Comparison of ENCODE assay signal across 24 mouse cellular contexts in genomic region chr5:53239831-53240440, GRCm38 (mm10). TPM values are rescaled to one million over a fixed set of nuclear protein-coding genes. Genes with fewer than 3 reads are reported as not detected.
DNase-seq lines count a peak whose midpoint lies in the region; ATAC-seq lines count a peak whose summit lies in the region.
"Had no signal": no experiment of that assay in that cellular context is flagged by ENCODE, and none has a peak within 500 bp of the region (broad histone marks: within the 10 kb centered on the region; RNA-seq: fewer than 3 reads in every experiment).

No protein-coding gene starts in this region.

- no peaks in the 10 kb centered on the region for H3K4me1 ChIP-seq in embryonic facial prominence, embryonic 15.5 days
- H3K4me1 ChIP-seq in embryonic facial prominence, embryonic 10.5 days: peaks cover 27% of the 10 kb centered on the region
- H3K4me1 ChIP-seq in kidney, embryonic 14.5 days (ENCODE audit: control insufficient read depth, insufficient read depth, low read length): 0 out of 2 replicates have a peak, but pooled peaks cover 9% of the 10 kb centered on the region
- H3K4me1 ChIP-seq in hindbrain, embryonic 15.5 days (replicated peaks): peaks cover 9% of the 10 kb centered on the region
- peaks cover 10% of the 10 kb centered on the region for H3K4me1 ChIP-seq in neural tube, embryonic 15.5 days

- H3K9ac ChIP-seq in embryonic facial prominence, embryonic 15.5 days: no peak overlapping the region
- 0 out of 2 replicates have a peak overlapping the region, but pooled peaks have one; percentile 12 for H3K9ac ChIP-seq in kidney, embryonic 14.5 days (ENCODE audit: low read depth, low read length)
- H3K9ac ChIP-seq in hindbrain, embryonic 15.5 days: no peak overlapping the region
- H3K9ac ChIP-seq in neural tube, embryonic 15.5 days (replicated peaks): no peak overlapping the region
- H3K9ac ChIP-seq: heart, embryonic 13.5 days; liver, postnatal 0 days; midbrain, embryonic 12.5 days had no signal

- no peak for DNase-seq in embryonic facial prominence, embryonic 10.5 days (ENCODE audit: low spot score)
- no peak for DNase-seq in kidney, postnatal 10 days
- no peak for DNase-seq in layer of hippocampus, adult 8-10 months (ENCODE audit: low spot score in 2 of 2)
- no peak for DNase-seq in frontal cortex, postnatal 10 days (ENCODE audit: low spot score in 2 of 2)
- DNase-seq: adrenal gland, postnatal 25 days; cerebellum, adult 8-10 months; cerebellum, postnatal 36 days; embryo, embryonic 11 days; gastrocnemius, postnatal 14 days; heart, adult 11 months; heart, postnatal 14 days; kidney, adult 11 months; liver, postnatal 0 days; thymus, adult 2 months; thymus, postnatal 4 days had no signal

- no peaks in the 10 kb centered on the region for H3K36me3 ChIP-seq in embryonic facial prominence, embryonic 15.5 days
- no peaks in the 10 kb centered on the region for H3K36me3 ChIP-seq in embryonic facial prominence, embryonic 10.5 days (replicated peaks)
- no peaks in the 10 kb centered on the region for H3K36me3 ChIP-seq in kidney, embryonic 14.5 days (ENCODE audit: control insufficient read depth, insufficient read depth, low read length)
- H3K36me3 ChIP-seq in hindbrain, embryonic 15.5 days: no peaks in the 10 kb centered on the region
- no peaks in the 10 kb centered on the region for H3K36me3 ChIP-seq in neural tube, embryonic 15.5 days
- H3K36me3 ChIP-seq: heart, embryonic 13.5 days; midbrain, embryonic 12.5 days had no signal

- 0 out of 2 replicates have a peak, but pooled peaks have one; percentile 13 for ATAC-seq in embryonic facial prominence, embryonic 15.5 days (ENCODE audit: insufficient number of reproducible peaks, low FRiP score, low TSS enrichment, low read depth)
- ATAC-seq in kidney, embryonic 14.5 days (ENCODE audit: low FRiP score, low TSS enrichment): no peak
- ATAC-seq in hindbrain, embryonic 15.5 days (ENCODE audit: low FRiP score, low read depth): peak; percentile 29; the same call in 1 of the 2 replicates
- ATAC-seq in neural tube, embryonic 15.5 days (ENCODE audit: low FRiP score): peak; percentile 61; the same call in 1 of the 2 replicates
- ATAC-seq: forebrain, embryonic 16.5 days; liver, postnatal 0 days had no signal

- no peak overlapping the region for H3K4me3 ChIP-seq in embryonic facial prominence, embryonic 15.5 days (replicated peaks)
- no peak overlapping the region for H3K4me3 ChIP-seq in embryonic facial prominence, embryonic 10.5 days
- H3K4me3 ChIP-seq in kidney, embryonic 14.5 days (ENCODE audit: low read length): no peak overlapping the region
- no peak overlapping the region for H3K4me3 ChIP-seq in hindbrain, embryonic 15.5 days
- H3K4me3 ChIP-seq in neural tube, embryonic 15.5 days (replicated peaks): no peak overlapping the region
- H3K4me3 ChIP-seq: heart, embryonic 13.5 days; midbrain, embryonic 12.5 days had no signal

- H3K27ac ChIP-seq in embryonic facial prominence, embryonic 15.5 days (replicated peaks): no peak overlapping the region
- H3K27ac ChIP-seq in embryonic facial prominence, embryonic 10.5 days (replicated peaks): no peak overlapping the region
- no peak overlapping the region for H3K27ac ChIP-seq in kidney, embryonic 14.5 days (ENCODE audit: low read depth, low read length)
- no peak overlapping the region for H3K27ac ChIP-seq in hindbrain, embryonic 15.5 days (replicated peaks)
- H3K27ac ChIP-seq in neural tube, embryonic 15.5 days (replicated peaks): no peak overlapping the region
- H3K27ac ChIP-seq: heart, embryonic 13.5 days; macrophage; midbrain, embryonic 12.5 days had no signal

- H3K9me3 ChIP-seq in embryonic facial prominence, embryonic 15.5 days (replicated peaks): no peaks in the 10 kb centered on the region
- no peaks in the 10 kb centered on the region for H3K9me3 ChIP-seq in embryonic facial prominence, embryonic 10.5 days
- H3K9me3 ChIP-seq in kidney, embryonic 14.5 days (ENCODE audit: control insufficient read depth, low read length): no peaks in the 10 kb centered on the region
- H3K9me3 ChIP-seq in hindbrain, embryonic 15.5 days: no peaks in the 10 kb centered on the region
- H3K9me3 ChIP-seq in neural tube, embryonic 15.5 days (replicated peaks): no peaks in the 10 kb centered on the region
- H3K9me3 ChIP-seq: heart, embryonic 13.5 days; midbrain, embryonic 12.5 days had no signal

- no peaks in the 10 kb centered on the region for H3K27me3 ChIP-seq in embryonic facial prominence, embryonic 15.5 days
- H3K27me3 ChIP-seq in embryonic facial prominence, embryonic 10.5 days (replicated peaks; ENCODE audit: low read depth, poor library complexity, severe bottlenecking): 0 out of 2 replicates have a peak, but pooled peaks cover 5% of the 10 kb centered on the region
- no peaks in the 10 kb centered on the region for H3K27me3 ChIP-seq in kidney, embryonic 14.5 days (ENCODE audit: control insufficient read depth, insufficient read depth, low read length)
- no peaks in the 10 kb centered on the region for H3K27me3 ChIP-seq in hindbrain, embryonic 15.5 days
- H3K27me3 ChIP-seq in neural tube, embryonic 15.5 days (replicated peaks): no peaks in the 10 kb centered on the region
- H3K27me3 ChIP-seq: heart, embryonic 13.5 days had no signal

- 49% methylated on average over 11 of the region's 11 CpGs for WGBS in embryonic facial prominence, embryonic 15.5 days
- 51% methylated on average over 11 of the region's 11 CpGs for WGBS in embryonic facial prominence, embryonic 10.5 days
- 23% methylated on average over 11 of the region's 11 CpGs for WGBS in kidney, embryonic 14.5 days
- WGBS in hindbrain, embryonic 15.5 days: 45% methylated on average over 11 of the region's 11 CpGs
- WGBS in neural tube, embryonic 15.5 days: 21% methylated on average over 11 of the region's 11 CpGs

- H3K4me2 ChIP-seq in embryonic facial prominence, embryonic 15.5 days (replicated peaks): no peak overlapping the region
- H3K4me2 ChIP-seq in kidney, embryonic 14.5 days (replicated peaks; ENCODE audit: low read depth, low read length): no peak overlapping the region
- H3K4me2 ChIP-seq in hindbrain, embryonic 15.5 days: no peak overlapping the region
- H3K4me2 ChIP-seq in neural tube, embryonic 15.5 days: no peak overlapping the region
- H3K4me2 ChIP-seq: heart, embryonic 13.5 days; liver, embryonic 11.5 days; midbrain, embryonic 12.5 days had no signal

RNA-seq across cellular contexts. Expression of gene Sel1l3, which starts 26.2 kb away (rescaled TPM):
- 4.0 TPM in 2 replicates for polyA plus RNA-seq in embryonic facial prominence, embryonic 15.5 days (2015; fragmentation: Nextera tagmentation; extraction: Ambion mirVana)
- 1.5 and 1.6 TPM in 2 replicates for polyA plus RNA-seq in embryonic facial prominence, embryonic 10.5 days (2016; fragmentation: Nextera tagmentation; extraction: Ambion mirVana)
- polyA plus RNA-seq in kidney, embryonic 14.5 days (2014; fragmentation: Nextera tagmentation; extraction: Ambion mirVana): 15.9 and 28.9 TPM in 2 replicates
- 6.3 and 6.9 TPM in 2 replicates for polyA plus RNA-seq in hindbrain, embryonic 15.5 days (2015; fragmentation: Nextera tagmentation; extraction: Ambion mirVana)
- 4.4 and 5.9 TPM in 2 replicates for polyA plus RNA-seq in neural tube, embryonic 15.5 days (2015; fragmentation: Nextera tagmentation; extraction: Ambion mirVana)
- total RNA-seq in layer of hippocampus, adult 8-10 months (2022): 10 to 100 TPM; 40.5 to 49.8 (median 45.6) TPM

RNA-seq across cellular contexts. Expression of gene Smim20, which starts 26.9 kb away (rescaled TPM):
- polyA plus RNA-seq in embryonic facial prominence, embryonic 15.5 days (2015; fragmentation: Nextera tagmentation; extraction: Ambion mirVana): 84.1 and 86.9 TPM in 2 replicates
- 53.2 and 57.7 TPM in 2 replicates for polyA plus RNA-seq in embryonic facial prominence, embryonic 10.5 days (2016; fragmentation: Nextera tagmentation; extraction: Ambion mirVana)
- polyA plus RNA-seq in kidney, embryonic 14.5 days (2014; fragmentation: Nextera tagmentation; extraction: Ambion mirVana): 91.7 and 106 TPM in 2 replicates
- polyA plus RNA-seq in hindbrain, embryonic 15.5 days (2015; fragmentation: Nextera tagmentation; extraction: Ambion mirVana): 72.9 and 79.5 TPM in 2 replicates
- polyA plus RNA-seq in neural tube, embryonic 15.5 days (2015; fragmentation: Nextera tagmentation; extraction: Ambion mirVana): 86.0 and 89.8 TPM in 2 replicates
- 10 to 100 TPM; 39.2 to 46.5 (median 44.4) TPM for total RNA-seq in layer of hippocampus, adult 8-10 months (2022)
